Mouse (Mus musculus) kidney, postnatal 0 days (tissue): ENCODE results near the gene Gpd2. TPM values are rescaled to one million over a fixed set of nuclear protein-coding genes. Genes with fewer than 3 reads are reported as not detected.

Experiments used
- ATAC-seq: fragments of 200-750 bp; cut with Nextera tagmentation; replicated peaks from 2 replicates; pipeline ENCODE4 v1.8.0; 2017; ENCODE audit warnings: low read depth, moderate number of reproducible peaks, moderate TSS enrichment, moderate library complexity; ENCODE audit not compliant: low FRiP score
- DNase-seq: peaks from one replicate; pipeline ENCODE4 v3.0.0-alpha.2; 2016; ENCODE audit warnings: low spot score
- H3K27ac ChIP-seq: fragments of 300-500 bp; sonication (generic); 2 replicates; pipeline ENCODE4 v1.5.1; 2014; ENCODE audit warnings: mild to moderate bottlenecking
- H3K27me3 ChIP-seq: fragments of 300-500 bp; sonication (generic); 2 replicates; pipeline ENCODE4 v1.6.1; 2014; ENCODE audit warnings: low read length, mixed read lengths; ENCODE audit not compliant: insufficient read depth
- H3K36me3 ChIP-seq: fragments of 300-500 bp; sonication (generic); 2 replicates; pipeline ENCODE4 v1.6.1; 2014; ENCODE audit warnings: low read length, mixed read lengths; ENCODE audit not compliant: insufficient read depth
- H3K4me1 ChIP-seq: fragments of 300-500 bp; sonication (generic); replicated peaks from 2 replicates; pipeline ENCODE4 v1.6.1; 2014; ENCODE audit warnings: antibody characterized with exemption, low read length, mixed read lengths; ENCODE audit not compliant: insufficient read depth
- H3K4me2 ChIP-seq: fragments of 300-500 bp; sonication (generic); 2 replicates; pipeline ENCODE4 v1.6.1; 2014; ENCODE audit warnings: mild to moderate bottlenecking, low read length, moderate library complexity, mixed read lengths
- H3K4me3 ChIP-seq: fragments of 300-500 bp; sonication (generic); replicated peaks from 2 replicates; pipeline ENCODE4 v1.5.1; 2014; ENCODE audit warnings: low read depth, low read length
- H3K9ac ChIP-seq: fragments of 300-500 bp; sonication (generic); 2 replicates; pipeline ENCODE4 v1.6.1; 2014; ENCODE audit warnings: low read depth, low read length
- H3K9me3 ChIP-seq: fragments of 300-500 bp; sonication (generic); replicated peaks from 2 replicates; pipeline ENCODE4 v1.6.1; 2016; ENCODE audit warnings: low read length, inconsistent platforms, mixed read lengths
- CTCF ChIP-seq: IDR thresholded peaks from 2 replicates; pipeline ENCODE4 v1.5.1; 2016; ENCODE audit warnings: antibody characterized with exemption, low read depth, mild to moderate bottlenecking, moderate library complexity
- WGBS: fragments of 180-500 bp; shearing (Covaris S2); extraction: QIAGEN DNeasy Blood & Tissue Kit; methylation state at CpG from one replicate; pipeline ENCODE4 v1.1.7; 2014; 5-methylcytosine and 5-hydroxymethylcytosine counted together
- polyA plus RNA-seq: library from polyadenylated mRNA; unstranded; fragments of >200 nt; fragmentation: Nextera tagmentation; extraction: Ambion mirVana; gene quantifications from 2 replicates; pipeline ENCODE4 v1.2.1, GENCODE M21; 2015

The Gpd2 gene
- polyA plus RNA-seq, 1 experiment from 2014 or later = 11.9 TPM

GRCm38 (mm10) chr2:57213364-57213763 lies 24.1 kb upstream of the Gpd2 start:
- Histone ChIP-seq H3K9me3 (no peaks in the 10 kb centered on the region), H3K9ac (no peak overlapping the region), H3K4me1 (no peaks in the 10 kb centered on the region), H3K36me3 (no peaks in the 10 kb centered on the region), H3K27ac (no peak overlapping the region), H3K4me3 (no peak overlapping the region), H3K27me3 (no peaks in the 10 kb centered on the region), H3K4me2 (no peak overlapping the region)
- TF ChIP-seq CTCF = no peak
- WGBS = 92% methylated on average over 4 of the region's 4 CpGs
- DNase-seq (no peak), ATAC-seq (no peak)

GRCm38 (mm10) chr2:57223288-57224026 lies 14.0 kb upstream of the Gpd2 start:
- Histone ChIP-seq H3K27ac (no peak overlapping the region), H3K4me3 (no peak overlapping the region), H3K4me2 (no peak overlapping the region), H3K36me3 (no peaks in the 10 kb centered on the region), H3K9ac (no peak overlapping the region), H3K4me1 (no peaks in the 10 kb centered on the region), H3K9me3 (no peaks in the 10 kb centered on the region), H3K27me3 (no peaks in the 10 kb centered on the region)
- TF ChIP-seq CTCF = no peak
- DNase-seq (no peak), ATAC-seq (no peak)
- 73% methylated on average over 3 of the region's 3 CpGs for WGBS

DNA sequence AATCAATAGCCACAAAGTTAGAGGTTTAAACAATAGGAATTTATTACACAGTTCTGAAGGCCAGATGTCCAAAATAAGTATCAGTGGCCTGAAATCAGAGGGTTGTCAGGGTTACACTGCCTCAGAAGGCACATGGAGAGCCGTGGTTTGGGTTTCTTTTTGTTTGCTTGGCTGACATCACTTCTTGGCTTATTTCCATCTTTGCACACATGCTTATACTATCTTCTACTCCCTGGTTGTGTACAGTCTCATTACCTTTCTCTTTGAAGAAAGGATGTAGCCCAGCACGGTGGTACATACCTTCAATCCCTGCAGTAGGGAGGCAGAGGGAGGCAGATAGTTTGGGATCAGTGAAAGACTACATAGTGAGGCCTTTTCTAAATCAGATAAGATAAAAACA lies 12.2 kb upstream of the Gpd2 start:
- peak; percentile 15 for DNase-seq
- ATAC-seq = no peak
- 52% methylated on average over 2 of the region's 2 CpGs for WGBS
- H3K36me3 ChIP-seq = no peaks in the 10 kb centered on the region
- H3K27ac ChIP-seq = no peak overlapping the region
- H3K4me3 ChIP-seq = no peak overlapping the region
- no peaks in the 10 kb centered on the region for H3K4me1 ChIP-seq
- H3K9me3 ChIP-seq = no peaks in the 10 kb centered on the region
- no peak overlapping the region for H3K4me2 ChIP-seq
- H3K27me3 ChIP-seq = no peaks in the 10 kb centered on the region
- no peak for TF ChIP-seq CTCF
- H3K9ac ChIP-seq = no peak overlapping the region

DNA sequence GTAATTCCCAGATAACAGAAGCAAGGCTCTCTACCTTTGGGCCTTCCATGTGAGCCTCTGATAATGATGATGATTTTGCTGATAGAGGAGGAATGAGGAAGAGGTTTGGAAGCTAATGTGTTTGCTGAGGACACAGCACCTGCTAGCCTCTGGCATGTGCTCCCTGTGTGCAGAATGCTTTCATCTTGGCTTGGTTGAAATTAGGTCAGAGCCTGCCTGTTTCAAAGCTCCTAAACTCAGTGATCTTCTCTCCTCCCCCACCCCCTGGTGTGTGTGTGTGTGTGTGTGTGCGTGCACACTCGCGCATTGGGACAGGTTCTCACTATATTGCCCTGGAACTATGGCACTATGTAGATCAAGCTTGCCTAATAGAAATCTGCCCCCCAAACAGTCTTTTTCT lies 10.0 kb upstream of the Gpd2 start:
- no peak overlapping the region for H3K4me2 ChIP-seq
- no peak for ATAC-seq
- H3K4me3 ChIP-seq = no peak overlapping the region
- DNase-seq = no peak
- no peak overlapping the region for H3K27ac ChIP-seq
- WGBS = 91% methylated on average over 3 of the region's 3 CpGs
- no peak overlapping the region for H3K9ac ChIP-seq
- H3K9me3 ChIP-seq = no peaks in the 10 kb centered on the region
- no peak for TF ChIP-seq CTCF
- no peaks in the 10 kb centered on the region for H3K36me3 ChIP-seq
- no peaks in the 10 kb centered on the region for H3K27me3 ChIP-seq
- no peaks in the 10 kb centered on the region for H3K4me1 ChIP-seq

GRCm38 (mm10) chr2:57229647-57230240 lies 7.7 kb upstream of the Gpd2 start:
- Histone ChIP-seq H3K9ac (no peak overlapping the region), H3K36me3 (no peaks in the 10 kb centered on the region), H3K9me3 (no peaks in the 10 kb centered on the region), H3K4me3 (no peak overlapping the region), H3K27me3 (no peaks in the 10 kb centered on the region), H3K27ac (no peak overlapping the region), H3K4me1 (no peaks in the 10 kb centered on the region), H3K4me2 (no peak overlapping the region)
- ATAC-seq = no peak
- no peak for TF ChIP-seq CTCF
- 32% methylated on average over 4 of the region's 4 CpGs for WGBS
- peak; percentile 27 for DNase-seq

- no peaks in the 10 kb centered on the region for H3K4me1 ChIP-seq
- 85% methylated on average over 5 of the region's 5 CpGs for WGBS
- H3K36me3 ChIP-seq = no peaks in the 10 kb centered on the region
- H3K27me3 ChIP-seq = no peaks in the 10 kb centered on the region
- ATAC-seq = no peak
- no peak for DNase-seq
- no peak overlapping the region for H3K4me3 ChIP-seq
- no peak for TF ChIP-seq CTCF
- H3K9ac ChIP-seq = no peak overlapping the region
- H3K27ac ChIP-seq = no peak overlapping the region
- no peaks in the 10 kb centered on the region for H3K9me3 ChIP-seq
- H3K4me2 ChIP-seq = no peak overlapping the region
Observed at GRCm38 (mm10) chr2:57231432-57231831, 6.0 kb upstream of the Gpd2 start.
